ENCODE assay signal across 29 mouse cellular contexts in genomic region chr11:83568786-83569185, GRCm38 (mm10). TPM values are rescaled to one million over a fixed set of nuclear protein-coding genes. Genes with fewer than 3 reads are reported as not detected.
"Had no signal": no experiment of that assay in that cellular context is flagged by ENCODE, and none has a peak within 500 bp of the region (broad histone marks: within the 10 kb centered on the region; RNA-seq: fewer than 3 reads in every experiment).

No protein-coding gene starts in this region.

- H3K4me1 ChIP-seq: limb, embryonic 12.5 days; limb, embryonic 15.5 days; neural tube, embryonic 13.5 days had no signal

- H3K36me3 ChIP-seq: limb, embryonic 12.5 days; limb, embryonic 15.5 days; neural tube, embryonic 13.5 days had no signal

- ATAC-seq: intestine, postnatal 0 days; liver, postnatal 0 days; lung, postnatal 0 days had no signal

- H3K4me2 ChIP-seq: limb, embryonic 12.5 days; limb, embryonic 15.5 days; liver, embryonic 11.5 days; lung, embryonic 14.5 days; neural tube, embryonic 13.5 days had no signal

- H3K27ac ChIP-seq: limb, embryonic 12.5 days; limb, embryonic 15.5 days; liver, embryonic 14.5 days; macrophage; neural tube, embryonic 13.5 days had no signal

- H3K9ac ChIP-seq: limb, embryonic 12.5 days; limb, embryonic 15.5 days; liver, embryonic 14.5 days; liver, postnatal 0 days; lung, embryonic 14.5 days; neural tube, embryonic 13.5 days had no signal

- DNase-seq: kidney, adult 2 months; kidney, postnatal 10 days; kidney, postnatal 36 days; left cerebral cortex, postnatal 4 days; liver, postnatal 0 days; lung, embryonic 14.5 days; midbrain, embryonic 14.5 days; retina, postnatal 1 day; right cerebral cortex, postnatal 25 days; thymus, adult 18-20 months; thymus, postnatal 25 days had no signal

- H3K9me3 ChIP-seq: limb, embryonic 12.5 days; limb, embryonic 15.5 days; neural tube, embryonic 13.5 days had no signal

- H3K4me3 ChIP-seq: limb, embryonic 12.5 days; limb, embryonic 15.5 days; myocyte; neural tube, embryonic 13.5 days had no signal

- H3K27me3 ChIP-seq: limb, embryonic 12.5 days; limb, embryonic 15.5 days; neural tube, embryonic 13.5 days had no signal

RNA-seq across cellular contexts. Expression of gene Ccl5, which starts 38.5 kb away (rescaled TPM):
- total RNA-seq: layer of hippocampus, postnatal 14 days; left cerebral cortex, postnatal 14 days; left cerebral cortex, postnatal 4 days had no signal
- polyA plus RNA-seq: kidney, embryonic 14.5 days; limb, embryonic 12.5 days; liver, embryonic 11.5 days; neural tube, embryonic 13.5 days had no signal

RNA-seq across cellular contexts. Expression of gene Heatr9, which starts 46.8 kb away (rescaled TPM):
- total RNA-seq: layer of hippocampus, postnatal 14 days; left cerebral cortex, adult 8-10 months; left cerebral cortex, postnatal 14 days; left cerebral cortex, postnatal 4 days; megakaryocyte-erythroid progenitor cell, adult 5-6 weeks; neutrophil, adult 5-6 weeks had no signal
- polyA plus RNA-seq: intestine, embryonic 14.5 days; intestine, postnatal 0 days; kidney, embryonic 14.5 days; limb, embryonic 12.5 days; limb, embryonic 15.5 days; liver, embryonic 11.5 days; liver, embryonic 14.5 days; liver, postnatal 0 days; lung, postnatal 0 days; macrophage; midbrain, embryonic 14.5 days; neural tube, embryonic 13.5 days; small intestine, adult 2 months; stomach, embryonic 16.5 days had no signal
